Mouse (Mus musculus) kidney, postnatal 0 days (tissue): ENCODE measurements at regions not wholly inside any gene's neighbourhood (a gene's known extent, or its start where the extent isn't known, plus 50 kb on each side); places are given as distances from the start of the nearest gene placed in this dataset.

Experiments used
- ATAC-seq: fragments of 200-750 bp; cut with Nextera tagmentation; replicated peaks from 2 replicates; pipeline ENCODE4 v1.8.0; 2017; ENCODE audit warnings: low read depth, moderate number of reproducible peaks, moderate TSS enrichment, moderate library complexity; ENCODE audit not compliant: low FRiP score
- DNase-seq: peaks from one replicate; pipeline ENCODE4 v3.0.0-alpha.2; 2016; ENCODE audit warnings: low spot score
- H3K27ac ChIP-seq: fragments of 300-500 bp; sonication (generic); 2 replicates; pipeline ENCODE4 v1.5.1; 2014; ENCODE audit warnings: mild to moderate bottlenecking
- H3K27me3 ChIP-seq: fragments of 300-500 bp; sonication (generic); 2 replicates; pipeline ENCODE4 v1.6.1; 2014; ENCODE audit warnings: low read length, mixed read lengths; ENCODE audit not compliant: insufficient read depth
- H3K36me3 ChIP-seq: fragments of 300-500 bp; sonication (generic); 2 replicates; pipeline ENCODE4 v1.6.1; 2014; ENCODE audit warnings: low read length, mixed read lengths; ENCODE audit not compliant: insufficient read depth
- H3K4me1 ChIP-seq: fragments of 300-500 bp; sonication (generic); replicated peaks from 2 replicates; pipeline ENCODE4 v1.6.1; 2014; ENCODE audit warnings: antibody characterized with exemption, low read length, mixed read lengths; ENCODE audit not compliant: insufficient read depth
- H3K4me2 ChIP-seq: fragments of 300-500 bp; sonication (generic); 2 replicates; pipeline ENCODE4 v1.6.1; 2014; ENCODE audit warnings: mild to moderate bottlenecking, low read length, moderate library complexity, mixed read lengths
- H3K4me3 ChIP-seq: fragments of 300-500 bp; sonication (generic); replicated peaks from 2 replicates; pipeline ENCODE4 v1.5.1; 2014; ENCODE audit warnings: low read depth, low read length
- H3K9ac ChIP-seq: fragments of 300-500 bp; sonication (generic); 2 replicates; pipeline ENCODE4 v1.6.1; 2014; ENCODE audit warnings: low read depth, low read length
- H3K9me3 ChIP-seq: fragments of 300-500 bp; sonication (generic); replicated peaks from 2 replicates; pipeline ENCODE4 v1.6.1; 2016; ENCODE audit warnings: low read length, inconsistent platforms, mixed read lengths
- CTCF ChIP-seq: IDR thresholded peaks from 2 replicates; pipeline ENCODE4 v1.5.1; 2016; ENCODE audit warnings: antibody characterized with exemption, low read depth, mild to moderate bottlenecking, moderate library complexity
- WGBS: fragments of 180-500 bp; shearing (Covaris S2); extraction: QIAGEN DNeasy Blood & Tissue Kit; methylation state at CpG from one replicate; pipeline ENCODE4 v1.1.7; 2014; 5-methylcytosine and 5-hydroxymethylcytosine counted together

- Histone ChIP-seq H3K4me1 (no peaks in the 10 kb centered on the region), H3K4me3 (no peak overlapping the region), H3K36me3 (no peaks in the 10 kb centered on the region), H3K27ac (no peak overlapping the region), H3K9me3 (no peaks in the 10 kb centered on the region), H3K9ac (no peak overlapping the region), H3K4me2 (no peak overlapping the region), H3K27me3 (no peaks in the 10 kb centered on the region)
- 57% methylated on average over 11 of the region's 11 CpGs for WGBS
- peak; percentile 15 for DNase-seq
- TF ChIP-seq CTCF = peak; percentile 76
- ATAC-seq = no peak
Observed at GRCm38 (mm10) chr1:136726145-136726935, 101.6 kb downstream of the Zfp281 start.

GRCm38 (mm10) chr1:136727868-136728631, 103.3 kb downstream of the Zfp281 start:
- Histone ChIP-seq H3K27ac (no peak overlapping the region), H3K4me2 (no peak overlapping the region), H3K4me1 (no peaks in the 10 kb centered on the region), H3K9ac (no peak overlapping the region), H3K4me3 (no peak overlapping the region), H3K9me3 (no peaks in the 10 kb centered on the region), H3K27me3 (no peaks in the 10 kb centered on the region), H3K36me3 (no peaks in the 10 kb centered on the region)
- 57% methylated on average over 7 of the region's 7 CpGs for WGBS
- DNase-seq (no peak), ATAC-seq (no peak)
- TF ChIP-seq CTCF = no peak

DNA sequence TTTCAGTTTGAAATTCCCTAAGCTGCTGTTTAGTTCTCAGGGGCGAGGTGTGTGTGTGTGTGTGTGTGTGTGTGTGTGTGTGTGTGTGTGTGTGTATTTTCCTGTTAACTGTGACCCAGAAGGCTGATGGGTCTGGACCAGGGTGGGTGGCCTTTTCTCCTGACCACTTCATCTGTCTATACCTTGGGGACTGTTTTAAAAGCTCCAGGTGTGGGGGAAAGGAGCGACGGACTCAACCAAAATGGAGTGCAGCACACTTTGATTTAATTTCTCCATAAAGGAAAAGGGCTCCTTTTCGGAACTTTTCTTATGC, 103.9 kb downstream of the Zfp281 start:
- no peak for TF ChIP-seq CTCF
- no peak overlapping the region for H3K4me2 ChIP-seq

GRCm38 (mm10) chr1:136730638-136731037, 105.9 kb downstream of the Zfp281 start:
- no peaks in the 10 kb centered on the region for H3K36me3 ChIP-seq
- no peak overlapping the region for H3K4me2 ChIP-seq
- WGBS = 63% methylated on average over 11 of the region's 11 CpGs
- H3K27me3 ChIP-seq = no peaks in the 10 kb centered on the region
- no peaks in the 10 kb centered on the region for H3K4me1 ChIP-seq
- H3K9me3 ChIP-seq = no peaks in the 10 kb centered on the region
- H3K4me3 ChIP-seq = no peak overlapping the region
- ATAC-seq (no peak), DNase-seq (no peak)
- H3K27ac ChIP-seq = no peak overlapping the region
- TF ChIP-seq CTCF = no peak
- no peak overlapping the region for H3K9ac ChIP-seq

More for the DNA sequence above, 103.9 kb downstream of the Zfp281 start:
- Histone ChIP-seq H3K4me1 (no peaks in the 10 kb centered on the region), H3K9ac (no peak overlapping the region), H3K4me3 (no peak overlapping the region), H3K36me3 (no peaks in the 10 kb centered on the region), H3K27ac (no peak overlapping the region), H3K9me3 (no peaks in the 10 kb centered on the region), H3K27me3 (no peaks in the 10 kb centered on the region)
- ATAC-seq (no peak), DNase-seq (no peak)
- 81% methylated on average over 4 of the region's 4 CpGs for whole genome bisulfite sequencing

GRCm38 (mm10) chr1:136738030-136738429, 113.3 kb downstream of the Zfp281 start:
- Histone ChIP-seq H3K4me1 (no peaks in the 10 kb centered on the region), H3K27me3 (no peaks in the 10 kb centered on the region), H3K36me3 (no peaks in the 10 kb centered on the region), H3K9me3 (no peaks in the 10 kb centered on the region), H3K4me3 (no peak overlapping the region), H3K4me2 (no peak overlapping the region), H3K27ac (no peak overlapping the region), H3K9ac (no peak overlapping the region)
- TF ChIP-seq CTCF = no peak
- DNase-seq (no peak), ATAC-seq (no peak)
- WGBS = 52% methylated on average over 5 of the region's 5 CpGs

DNA sequence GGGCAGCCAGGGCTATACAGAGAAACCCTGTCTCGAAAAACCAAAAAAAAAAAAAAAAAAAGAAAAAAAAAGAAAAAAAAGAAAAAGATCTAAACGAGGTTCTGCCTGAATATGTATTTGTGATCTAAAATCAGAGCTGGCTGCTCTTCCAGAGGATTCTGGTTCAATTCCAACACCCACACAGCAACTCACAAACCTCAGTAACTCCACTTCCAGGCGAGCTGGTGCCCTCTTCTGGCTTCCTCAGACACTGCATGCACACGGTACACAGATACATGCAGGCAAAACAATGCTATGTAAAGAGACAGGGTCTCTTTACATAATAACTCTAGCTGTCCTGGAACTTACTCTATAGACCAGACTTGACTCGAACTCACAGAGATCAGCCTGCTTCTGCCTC, 114.8 kb downstream of the Zfp281 start:
- peak; percentile 61 for TF ChIP-seq CTCF
- no peaks in the 10 kb centered on the region for H3K36me3 ChIP-seq
- no peak for ATAC-seq
- no peaks in the 10 kb centered on the region for H3K9me3 ChIP-seq
- no peak overlapping the region for H3K4me3 ChIP-seq
- no peak overlapping the region for H3K4me2 ChIP-seq
- no peak for DNase-seq
- no peak overlapping the region for H3K27ac ChIP-seq
- WGBS = 89% methylated on average over 5 of the region's 5 CpGs
- no peaks in the 10 kb centered on the region for H3K4me1 ChIP-seq
- no peaks in the 10 kb centered on the region for H3K27me3 ChIP-seq
- H3K9ac ChIP-seq = no peak overlapping the region
